ENCODE assay signal across 13 mouse cellular contexts in the genomic region with DNA sequence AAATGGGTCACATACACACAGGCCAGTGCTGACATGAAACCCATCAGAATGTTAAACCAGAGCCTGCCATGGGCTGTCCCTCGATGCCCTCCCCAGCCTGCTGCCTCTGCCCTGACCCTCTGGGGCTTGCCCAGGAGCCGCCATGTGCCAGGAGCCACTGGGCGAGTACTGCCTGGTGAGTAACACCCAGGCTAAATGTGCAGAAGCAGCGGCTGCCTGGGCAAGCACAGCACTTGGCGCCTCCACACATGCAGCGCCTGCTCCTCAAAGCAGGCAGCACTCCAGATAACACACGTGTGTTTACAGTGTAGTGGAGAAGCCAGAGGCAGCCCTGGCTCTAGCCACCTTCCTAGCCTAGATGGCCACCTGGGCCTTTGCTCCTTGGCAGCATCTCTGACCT. TPM values are rescaled to one million over a fixed set of nuclear protein-coding genes. Genes with fewer than 3 reads are reported as not detected.
DNase-seq lines count a peak whose midpoint lies in the region; ATAC-seq and TF ChIP-seq lines count a peak whose summit lies in the region.
"Had no signal": no experiment of that assay in that cellular context is flagged by ENCODE, and none has a peak within 500 bp of the region (broad histone marks: within the 10 kb centered on the region; RNA-seq: fewer than 3 reads in every experiment).

No protein-coding gene starts in this region.

- H3K36me3 ChIP-seq in forebrain, embryonic 15.5 days, result peaks cover 19% of the 10 kb centered on the region; the same call in 1 of the 2 replicates
- peaks cover 59% of the 10 kb centered on the region for H3K36me3 ChIP-seq in forebrain, embryonic 12.5 days (replicated peaks)
- H3K36me3 ChIP-seq in lung, embryonic 16.5 days (ENCODE audit: control insufficient read depth, insufficient read depth, low read length), result 0 out of 2 replicates have a peak, but pooled peaks cover 2% of the 10 kb centered on the region
- H3K36me3 ChIP-seq in lung, postnatal 0 days (ENCODE audit: insufficient read depth, low read length), result no peaks in the 10 kb centered on the region

- 0 out of 2 replicates have a peak overlapping the region, but pooled peaks have one; percentile 4 for H3K27ac ChIP-seq in forebrain, embryonic 15.5 days (replicated peaks)
- H3K27ac ChIP-seq in forebrain, embryonic 12.5 days, result no peak overlapping the region
- peak overlapping the region; percentile 3; the same call in 1 of the 2 replicates for H3K27ac ChIP-seq in lung, embryonic 16.5 days (ENCODE audit: low read length)
- no peak overlapping the region for H3K27ac ChIP-seq in lung, postnatal 0 days (ENCODE audit: low read length)
- H3K27ac ChIP-seq: hindbrain, postnatal 0 days had no signal

- no peaks in the 10 kb centered on the region for H3K27me3 ChIP-seq in forebrain, embryonic 15.5 days
- H3K27me3 ChIP-seq in forebrain, embryonic 12.5 days, result no peaks in the 10 kb centered on the region
- H3K27me3 ChIP-seq in lung, embryonic 16.5 days (ENCODE audit: control insufficient read depth, insufficient read depth, low read depth, low read length), result no peaks in the 10 kb centered on the region
- H3K27me3 ChIP-seq in lung, postnatal 0 days (replicated peaks; ENCODE audit: insufficient read depth, low read length), result no peaks in the 10 kb centered on the region

- H3K9ac ChIP-seq in forebrain, embryonic 15.5 days (replicated peaks), result no peak overlapping the region
- no peak overlapping the region for H3K9ac ChIP-seq in forebrain, embryonic 12.5 days
- H3K9ac ChIP-seq in lung, embryonic 16.5 days (ENCODE audit: low read length), result no peak overlapping the region
- H3K9ac ChIP-seq in lung, postnatal 0 days (replicated peaks; ENCODE audit: low read depth), result no peak overlapping the region

- DNase-seq in lung, postnatal 0 days (ENCODE audit: low spot score), result no peak
- peak; percentile 88 for DNase-seq in gastrocnemius, postnatal 25 days
- peak; percentile 88 for DNase-seq in skeletal muscle tissue, adult 2 months (ENCODE audit: low read depth, low spot score)
- no peak for DNase-seq in adrenal gland, adult 8-10 months
- no peak for DNase-seq in ovary, postnatal 14 days (ENCODE audit: low spot score)
- DNase-seq: left cerebral cortex, postnatal 4 days; lung, postnatal 36 days had no signal

- no peak for ATAC-seq in forebrain, embryonic 15.5 days (replicated peaks)
- no peak for ATAC-seq in forebrain, embryonic 12.5 days (ENCODE audit: low FRiP score)
- ATAC-seq in lung, embryonic 16.5 days (ENCODE audit: low read depth), result no peak
- no peak for ATAC-seq in lung, postnatal 0 days
- ATAC-seq: forebrain, embryonic 14.5 days; hindbrain, postnatal 0 days had no signal

- H3K9me3 ChIP-seq in forebrain, embryonic 15.5 days, result no peaks in the 10 kb centered on the region
- H3K9me3 ChIP-seq in forebrain, embryonic 12.5 days, result no peaks in the 10 kb centered on the region
- no peaks in the 10 kb centered on the region for H3K9me3 ChIP-seq in lung, embryonic 16.5 days (ENCODE audit: control insufficient read depth, low read length)
- H3K9me3 ChIP-seq in lung, postnatal 0 days (ENCODE audit: low read length), result no peaks in the 10 kb centered on the region

- H3K4me1 ChIP-seq in forebrain, embryonic 15.5 days, result peaks cover 26% of the 10 kb centered on the region
- peaks cover 17% of the 10 kb centered on the region for H3K4me1 ChIP-seq in forebrain, embryonic 12.5 days
- peaks cover 69% of the 10 kb centered on the region for H3K4me1 ChIP-seq in lung, embryonic 16.5 days (replicated peaks; ENCODE audit: control insufficient read depth, insufficient read depth, low read length)
- H3K4me1 ChIP-seq in lung, postnatal 0 days (ENCODE audit: insufficient read depth, low read depth, low read length), result peaks cover 42% of the 10 kb centered on the region; the same call in 1 of the 2 replicates

- H3K4me2 ChIP-seq in forebrain, embryonic 15.5 days (replicated peaks), result no peak overlapping the region
- H3K4me2 ChIP-seq in forebrain, embryonic 12.5 days, result no peak overlapping the region
- no peak overlapping the region for H3K4me2 ChIP-seq in lung, embryonic 16.5 days (ENCODE audit: low read depth, low read length)
- H3K4me2 ChIP-seq in lung, postnatal 0 days (replicated peaks; ENCODE audit: low read depth, low read length), result no peak overlapping the region

- WGBS in forebrain, embryonic 15.5 days, result 90% methylated on average over 7 of the region's 7 CpGs
- WGBS in forebrain, embryonic 12.5 days, result 87% methylated on average over 7 of the region's 7 CpGs
- WGBS in lung, embryonic 16.5 days, result 64% methylated on average over 7 of the region's 7 CpGs
- WGBS in lung, postnatal 0 days, result 60% methylated on average over 7 of the region's 7 CpGs

- no peak for TF ChIP-seq EP300 in lung, postnatal 0 days (IDR thresholded peaks at IDR 0.05)

- no peak overlapping the region for H3K4me3 ChIP-seq in forebrain, embryonic 15.5 days
- H3K4me3 ChIP-seq in forebrain, embryonic 12.5 days (replicated peaks), result no peak overlapping the region
- no peak overlapping the region for H3K4me3 ChIP-seq in lung, embryonic 16.5 days (ENCODE audit: low read length)
- no peak overlapping the region for H3K4me3 ChIP-seq in lung, postnatal 0 days (ENCODE audit: low read depth, low read length)
- H3K4me3 ChIP-seq: myocyte had no signal

- TF ChIP-seq CTCF in lung, postnatal 0 days (IDR thresholded peaks at IDR 0.05), result no peak

RNA-seq across cellular contexts. Expression of gene Mtss1l, which starts 8.2 kb away (rescaled TPM):
- 22.5 and 32.2 TPM in 2 replicates for polyA plus RNA-seq in forebrain, embryonic 15.5 days (2015; fragmentation: Nextera tagmentation; extraction: Ambion mirVana)
- 8.9 and 10.0 TPM in 2 replicates for polyA plus RNA-seq in forebrain, embryonic 12.5 days (2016; fragmentation: Nextera tagmentation; extraction: Ambion mirVana)
- polyA plus RNA-seq in lung, embryonic 16.5 days (2015; fragmentation: Nextera tagmentation; extraction: Ambion mirVana), result 13.2 and 15.5 TPM in 2 replicates
- polyA plus RNA-seq in lung, postnatal 0 days (2015; fragmentation: Nextera tagmentation; extraction: Ambion mirVana), result 13.8 and 16.6 TPM in 2 replicates
- total RNA-seq in gastrocnemius, postnatal 25 days (2021), result 10 to 100 TPM; 64.7 to 82.3 TPM
- total RNA-seq in adrenal gland, adult 8-10 months (2022), result 10 to 100 TPM; 19.5 to 28.8 (median 25.1) TPM

Comparison
In these comparisons a context has a peak if more than half of its experiments do, and no peak if none do; other contexts are left out.
1. H3K27ac ChIP-seq: peak in forebrain, embryonic 15.5 days (single experiment) and lung, embryonic 16.5 days (single experiment); none in forebrain, embryonic 12.5 days (single experiment) and lung, postnatal 0 days (single experiment).
2. DNase-seq: peak in gastrocnemius, postnatal 25 days (single experiment) and skeletal muscle tissue, adult 2 months (single experiment); none in lung, postnatal 0 days (single experiment), adrenal gland, adult 8-10 months (single experiment) and ovary, postnatal 14 days (single experiment).